Mouse (Mus musculus) left cerebral cortex, postnatal 10 days (tissue): ENCODE results near the gene Kif6. TPM values are rescaled to one million over a fixed set of nuclear protein-coding genes. Genes with fewer than 3 reads are reported as not detected.
A peak's percentile ranks its signal among the peaks of the same experiment; 100 is the strongest.

ENCODE experiments used
- DNase-seq, 2 experiments: peaks; one replicate each; pipeline ENCODE4 v3.0.0; 2021 to 2022; ENCODE audit warnings: low spot score in 2 of 2, mixed read lengths in 1 of 2; ENCODE audit errors: extremely low spot score in 1 of 2
- intact Hi-C: fragments of 180-260 bp; cut with DNase I; formaldehyde crosslinking; loops from one replicate; pipeline ENCODE4 v1.15.1; 2025
- total RNA-seq, 2 experiments: library from RNA; stranded (reverse); gene quantifications; 2 replicates each; pipeline ENCODE4 v1.2.3; 2021

Kif6 gene
- total RNA-seq, 2 experiments from 2014 or later = 1.1 to 1.8 TPM

DNA sequence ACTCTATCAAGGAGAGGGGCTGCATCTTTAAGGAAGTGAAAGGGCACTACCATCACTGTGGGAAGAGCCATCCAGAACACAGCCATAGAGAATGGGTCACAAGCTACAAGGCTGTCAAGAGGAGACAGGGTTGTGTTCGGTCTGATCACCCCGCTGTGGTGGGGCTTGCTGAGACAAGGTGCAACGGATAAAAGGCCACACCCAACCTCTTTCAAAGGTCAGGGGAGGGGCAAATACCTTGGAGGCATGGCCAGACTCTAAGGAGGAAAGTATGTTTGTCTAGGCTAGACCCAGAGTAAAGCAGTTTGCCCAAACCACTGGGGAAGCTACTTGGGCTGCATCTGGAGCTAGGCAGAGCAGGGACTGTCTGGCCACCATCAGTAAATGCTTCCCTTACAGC is 318.9 kb downstream of the Kif6 start:
- intact Hi-C loops = no loop called here
- no peak for DNase-seq

DNA sequence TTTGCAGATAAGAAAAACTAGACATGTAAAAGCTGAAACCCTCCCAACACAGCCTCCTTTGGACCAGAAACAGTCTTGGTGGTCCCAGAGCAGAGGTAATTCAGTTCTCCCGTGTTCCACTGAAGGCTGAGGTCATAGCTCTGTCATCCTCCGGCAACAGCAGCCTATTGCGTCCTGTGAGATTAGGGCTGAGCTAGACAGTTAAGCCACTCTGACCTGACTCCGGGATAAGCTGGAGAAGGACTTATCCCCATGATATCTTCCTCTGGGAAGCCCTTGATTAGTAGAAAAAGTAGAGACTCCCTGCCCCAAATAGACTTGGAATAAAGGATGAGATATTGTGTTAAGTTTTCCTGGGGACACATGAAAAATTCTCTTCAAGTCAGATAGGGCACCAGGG is 319.6 kb downstream of the Kif6 start:
- DNase-seq = no peak
- intact Hi-C loops = no loop called here

DNA sequence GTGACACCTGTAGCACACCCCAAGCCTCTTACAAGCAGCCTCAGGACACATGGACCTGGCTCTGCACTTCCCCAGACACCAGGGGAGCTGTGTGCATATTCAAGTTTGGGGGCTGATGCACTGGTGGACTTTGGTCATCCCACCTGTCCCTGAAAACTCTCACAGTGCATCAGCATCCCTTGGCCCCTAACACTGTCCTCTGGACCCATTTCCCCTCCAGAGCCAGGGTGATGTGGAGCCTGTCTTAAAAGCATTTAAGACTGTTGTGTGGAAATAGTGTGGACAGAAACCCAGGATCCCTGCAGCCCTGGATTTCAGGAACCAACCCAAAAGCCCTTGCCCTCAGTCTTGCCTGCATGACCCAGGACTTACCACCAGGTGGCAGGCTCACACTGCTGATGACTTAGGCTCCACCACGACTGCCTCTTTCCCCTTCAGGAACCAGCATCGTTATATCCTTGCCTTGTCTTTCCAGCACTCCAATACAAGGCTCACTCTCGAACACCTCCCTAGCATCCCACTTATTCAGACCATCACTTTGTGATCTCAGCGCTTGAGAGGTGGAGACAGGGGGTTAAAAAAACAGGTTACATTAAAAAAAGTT is 320.8 kb downstream of the Kif6 start:
- peak; percentile 69 to 73 for DNase-seq
- intact Hi-C loops = loop anchor here (5.0 kb wide), 2 partner anchors 302 to 857 kb away; no protein-coding TSS in a partner anchor

DNA sequence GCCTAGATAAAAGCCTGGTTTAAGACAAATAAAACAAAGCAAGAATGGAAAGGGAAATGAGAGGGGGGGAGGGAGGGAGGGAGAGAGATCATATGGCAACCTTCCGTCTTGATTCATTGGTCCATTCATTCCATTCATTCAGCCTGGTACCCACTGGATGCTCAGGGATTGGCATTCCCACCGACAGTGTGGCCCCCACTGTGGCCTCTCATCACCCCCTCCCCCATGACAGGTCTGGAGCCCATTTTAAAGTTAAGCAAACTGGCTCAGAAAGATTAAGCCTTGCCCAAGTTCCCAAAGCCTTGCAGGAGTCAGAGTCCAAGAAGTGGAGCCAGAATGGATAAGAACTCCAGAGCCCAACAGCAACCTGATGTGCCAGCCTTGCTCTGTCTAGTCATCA is 321.3 kb downstream of the Kif6 start:
- DNase-seq = no peak
- intact Hi-C loops = loop anchor here (5.0 kb wide), 2 partner anchors 301 to 856 kb away; no protein-coding TSS in a partner anchor

GRCm38 (mm10) chr17:49939146-49939545 is 324.2 kb downstream of the Kif6 start:
- intact Hi-C loops = loop anchor here (5.0 kb wide), 2 partner anchors 298 to 853 kb away; no protein-coding TSS in a partner anchor
- DNase-seq = no peak

- DNase-seq = no peak
- intact Hi-C loops = no loop called here
Observed at GRCm38 (mm10) chr17:49942674-49943073, 327.7 kb downstream of the Kif6 start.

DNA sequence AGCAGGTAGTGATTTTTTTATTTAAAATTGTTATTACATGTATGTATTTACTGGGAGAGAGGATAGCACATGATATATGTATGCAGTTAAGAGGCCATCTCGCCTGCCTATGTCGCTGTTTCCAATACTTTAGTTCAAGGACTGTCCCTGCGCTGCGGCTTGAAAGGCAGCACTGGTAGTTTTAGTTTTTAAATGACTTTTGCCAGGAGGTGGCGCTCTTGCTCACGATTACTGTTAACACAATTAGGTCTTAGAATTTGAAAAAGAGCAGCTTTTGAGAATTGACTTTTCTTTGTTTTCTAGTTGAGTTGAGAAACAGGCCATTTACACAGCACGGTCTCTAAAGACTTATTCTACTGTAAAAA is 336.5 kb downstream of the Kif6 start:
- intact Hi-C loops = loop anchor here (5.0 kb wide), 2 partner anchors 241 to 286 kb away; partner anchors contain the start of gene Rftn1
- peak; percentile 77 to 83 for DNase-seq

DNA sequence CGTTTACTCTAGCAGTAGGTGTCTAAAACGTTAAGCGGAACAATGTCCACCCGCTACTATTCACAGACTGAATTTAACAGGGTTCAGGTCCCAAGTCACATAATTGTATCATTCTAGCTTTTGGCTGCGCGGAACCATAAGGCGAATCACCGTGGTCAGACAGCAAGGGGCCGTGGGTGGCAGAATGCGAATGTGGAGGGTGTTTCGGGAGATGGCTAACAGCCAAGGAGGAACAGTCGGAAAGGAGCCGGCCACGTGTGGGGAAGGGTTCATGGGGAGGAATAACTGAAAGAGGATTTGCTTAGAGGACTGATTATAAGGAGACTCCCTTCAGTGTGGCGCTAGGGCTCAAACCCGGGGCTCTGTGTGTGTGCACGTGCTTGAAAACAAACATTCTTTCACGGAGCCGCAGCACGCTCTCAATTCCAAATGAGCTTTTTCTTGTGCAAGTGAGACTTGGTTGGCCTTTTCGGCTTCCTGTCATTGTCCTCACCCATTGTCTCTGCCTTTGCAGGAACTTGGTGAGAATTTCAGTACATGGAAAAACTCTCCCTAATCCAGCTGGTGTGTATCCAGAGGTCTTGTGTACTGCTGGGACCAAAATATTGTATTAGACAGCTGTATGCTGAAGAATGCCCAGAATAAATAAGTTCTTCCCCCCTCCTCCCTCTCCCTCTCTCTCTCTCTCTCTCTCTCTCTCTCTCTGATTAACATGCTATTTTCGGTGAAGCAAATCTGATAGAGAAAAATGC is 337.1 kb downstream of the Kif6 start:
- DNase-seq = peak; percentile 13 to 44
- intact Hi-C loops = loop anchor here (5.0 kb wide), 2 partner anchors 240 to 285 kb away; partner anchors contain the start of gene Rftn1

DNA sequence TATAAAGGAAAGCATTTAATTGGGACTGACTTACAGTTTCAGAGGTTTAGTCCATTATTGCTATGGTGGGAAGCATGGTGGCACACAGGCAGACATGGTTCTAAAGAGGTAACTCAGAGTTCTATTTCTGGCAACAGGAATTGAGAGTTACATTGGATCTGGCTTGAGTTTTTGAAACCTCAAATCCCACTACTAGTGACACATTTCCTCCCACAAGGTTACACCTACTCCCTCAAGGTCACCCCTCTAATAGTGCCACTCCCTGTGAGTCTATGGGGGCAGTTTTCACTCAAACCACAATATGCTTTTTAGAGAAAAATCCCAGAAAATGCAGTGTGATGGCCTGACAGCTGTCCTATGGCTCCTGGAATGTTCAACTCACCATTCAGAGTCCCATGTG is 344.1 kb downstream of the Kif6 start:
- intact Hi-C loops = no loop called here
- no peak for DNase-seq

Other genes starting within 250 kb of the Kif6 start
- gene Mocs1, start 186.8 kb upstream of the Kif6 start, total RNA-seq = 10 to 100 TPM; 10.6 to 11.5 TPM
- 10 to 100 TPM; 34.2 to 41.7 TPM for gene Daam2, start 50.8 kb upstream of the Kif6 start, total RNA-seq